Mouse (Mus musculus) heart, embryonic 14.5 days (tissue): ENCODE measurements around the gene 9130023H24Rik. TPM values are rescaled to one million over a fixed set of nuclear protein-coding genes. Genes with fewer than 3 reads are reported as not detected.

Experiments
- ATAC-seq: fragments of 200-750 bp; cut with Nextera tagmentation; 2 replicates; pipeline ENCODE4 v1.8.0; 2017; ENCODE audit warnings: low read depth, moderate TSS enrichment; ENCODE audit not compliant: insufficient number of reproducible peaks, insufficient read depth, low FRiP score
- H3K27ac ChIP-seq, 2 experiments: fragments of 200-500 bp in 1 of 2; fragments of 300-500 bp in 1 of 2; sonication (generic) in 1 of 2; replicated peaks in 1 of 2; 2 replicates each; pipeline ENCODE4 v1.5.1; 2012 to 2014; ENCODE audit warnings: low read depth in 2 of 2, low read length in 2 of 2, control low read depth in 1 of 2, mild to moderate bottlenecking in 1 of 2, mixed read lengths in 1 of 2; ENCODE audit not compliant: control insufficient read depth in 1 of 2, insufficient read depth in 1 of 2
- H3K27me3 ChIP-seq: fragments of 300-500 bp; sonication (generic); 2 replicates; pipeline ENCODE4 v1.6.1; 2014; ENCODE audit warnings: mild to moderate bottlenecking, low read length, control low read depth; ENCODE audit not compliant: control insufficient read depth, insufficient read depth
- H3K36me3 ChIP-seq: fragments of 300-500 bp; sonication (generic); 2 replicates; pipeline ENCODE4 v1.6.1; 2014; ENCODE audit warnings: mild to moderate bottlenecking, control low read depth, low read length, mixed read lengths; ENCODE audit not compliant: control insufficient read depth, insufficient read depth
- H3K4me1 ChIP-seq, 2 experiments: fragments of 200-500 bp in 1 of 2; fragments of 300-500 bp in 1 of 2; sonication (generic) in 1 of 2; 2 replicates each; pipeline ENCODE4 v1.6.1; 2012 to 2014; ENCODE audit warnings: low read length in 2 of 2, control low read depth in 1 of 2, mixed read lengths in 1 of 2; ENCODE audit not compliant: control insufficient read depth in 2 of 2, insufficient read depth in 2 of 2
- H3K4me2 ChIP-seq: fragments of 300-500 bp; sonication (generic); 2 replicates; pipeline ENCODE4 v1.6.1; 2014; ENCODE audit warnings: mild to moderate bottlenecking, low read length
- H3K4me3 ChIP-seq, 2 experiments: fragments of 200-500 bp in 1 of 2; fragments of 300-500 bp in 1 of 2; sonication (generic) in 1 of 2; 2 replicates each; pipeline ENCODE4 v1.5.1; 2012 to 2014; ENCODE audit warnings: low read length in 2 of 2, mild to moderate bottlenecking in 2 of 2, control low read depth in 1 of 2, low read depth in 1 of 2, moderate library complexity in 1 of 2; ENCODE audit not compliant: control insufficient read depth in 1 of 2, insufficient read depth in 1 of 2
- H3K9ac ChIP-seq: fragments of 300-500 bp; sonication (generic); 2 replicates; pipeline ENCODE4 v1.6.1; 2014; ENCODE audit warnings: mild to moderate bottlenecking, low read length
- H3K9me3 ChIP-seq: fragments of 300-500 bp; sonication (generic); 2 replicates; pipeline ENCODE4 v1.6.1; 2016; ENCODE audit warnings: low read length, control low read depth; ENCODE audit not compliant: control insufficient read depth
- WGBS: fragments of 180-500 bp; shearing (Covaris S2); extraction: QIAGEN DNeasy Blood & Tissue Kit; methylation state at CpG from one replicate; pipeline ENCODE4 v1.1.7; 2014; 5-methylcytosine and 5-hydroxymethylcytosine counted together
- polyA plus RNA-seq: library from polyadenylated mRNA; unstranded; fragments of >200 nt; fragmentation: Nextera tagmentation; extraction: Ambion mirVana; gene quantifications from 2 replicates; pipeline ENCODE4 v1.2.1, GENCODE M21; 2014

9130023H24Rik gene
- polyA plus RNA-seq, 1 experiment from 2014 or later = 7.4 TPM

- no peak for ATAC-seq
- H3K4me2 ChIP-seq = no peak overlapping the region
- H3K4me3 ChIP-seq = no peak overlapping the region
- no peak overlapping the region for H3K9ac ChIP-seq
- H3K27ac ChIP-seq = no peak overlapping the region
- H3K9me3 ChIP-seq = no peaks in the 10 kb centered on the region
- 56% methylated on average over 4 of the region's 4 CpGs for WGBS
- no peaks in the 10 kb centered on the region for H3K4me1 ChIP-seq
- H3K36me3 ChIP-seq = no peaks in the 10 kb centered on the region
- H3K27me3 ChIP-seq = no peaks in the 10 kb centered on the region
Measured at GRCm38 (mm10) chr7:128219952-128220351, 17.9 kb downstream of the 9130023H24Rik start.

DNA sequence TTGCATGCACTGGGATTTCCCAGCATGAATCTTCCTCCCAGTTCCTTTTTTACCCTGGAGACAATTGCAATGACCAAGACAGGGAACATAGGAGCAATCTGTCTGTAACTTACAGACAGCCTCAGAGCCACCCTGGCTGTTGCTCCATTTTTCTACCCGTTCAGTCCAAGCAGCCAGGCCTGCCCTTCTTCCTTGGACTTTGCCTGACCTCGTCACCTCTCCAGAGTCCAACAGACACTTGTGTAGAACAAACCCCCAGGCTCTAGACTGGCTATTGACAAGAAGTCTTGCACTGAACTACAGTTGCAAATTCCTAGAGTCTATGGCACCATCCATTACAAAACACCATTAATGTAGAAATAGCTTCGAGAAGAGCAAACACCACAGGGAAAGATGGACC is 28.0 kb downstream of the 9130023H24Rik start:
- no peak overlapping the region for H3K9ac ChIP-seq
- H3K4me1 ChIP-seq = peaks cover 3 to 4% of the 10 kb centered on the region in 2 experiments; a peak in 2 of 4 replicates
- no peaks in the 10 kb centered on the region for H3K36me3 ChIP-seq
- H3K9me3 ChIP-seq = no peaks in the 10 kb centered on the region
- no peak overlapping the region for H3K27ac ChIP-seq
- H3K4me2 ChIP-seq = no peak overlapping the region
- 56% methylated on average over 3 of the region's 3 CpGs for WGBS
- no peaks in the 10 kb centered on the region for H3K27me3 ChIP-seq
- H3K4me3 ChIP-seq = no peak overlapping the region
- no peak for ATAC-seq

DNA sequence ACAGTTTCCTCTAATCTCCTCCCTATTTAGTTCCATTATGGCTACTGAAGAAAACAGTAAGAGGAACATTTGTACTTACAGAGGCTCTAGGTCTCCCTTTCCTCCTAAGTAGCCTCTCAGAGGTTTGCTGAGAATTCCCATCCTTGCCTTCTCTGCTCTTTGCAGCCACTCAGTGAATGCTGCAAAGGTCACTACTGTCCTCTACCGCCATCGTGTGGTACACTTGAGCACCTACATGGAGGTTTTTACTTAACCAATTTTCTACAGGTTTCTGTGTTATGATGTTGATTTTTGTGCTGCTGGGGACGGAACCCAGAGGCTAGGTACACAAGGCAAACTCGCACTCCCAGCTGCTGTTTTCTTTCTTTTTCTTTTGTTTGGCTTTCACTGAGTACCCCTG is 29.6 kb downstream of the 9130023H24Rik start:
- Histone ChIP-seq H3K4me3 (no peak overlapping the region), H3K9me3 (no peaks in the 10 kb centered on the region), H3K27me3 (no peaks in the 10 kb centered on the region), H3K36me3 (peaks cover 5% of the 10 kb centered on the region; the same call in 1 of the 2 replicates), H3K27ac (no peak overlapping the region), H3K9ac (no peak overlapping the region), H3K4me2 (no peak overlapping the region), H3K4me1 (peaks cover 3 to 7% of the 10 kb centered on the region in 2 experiments; a peak in 3 of 4 replicates)
- 5% methylated on average over 4 of the region's 4 CpGs for WGBS
- no peak for ATAC-seq

DNA sequence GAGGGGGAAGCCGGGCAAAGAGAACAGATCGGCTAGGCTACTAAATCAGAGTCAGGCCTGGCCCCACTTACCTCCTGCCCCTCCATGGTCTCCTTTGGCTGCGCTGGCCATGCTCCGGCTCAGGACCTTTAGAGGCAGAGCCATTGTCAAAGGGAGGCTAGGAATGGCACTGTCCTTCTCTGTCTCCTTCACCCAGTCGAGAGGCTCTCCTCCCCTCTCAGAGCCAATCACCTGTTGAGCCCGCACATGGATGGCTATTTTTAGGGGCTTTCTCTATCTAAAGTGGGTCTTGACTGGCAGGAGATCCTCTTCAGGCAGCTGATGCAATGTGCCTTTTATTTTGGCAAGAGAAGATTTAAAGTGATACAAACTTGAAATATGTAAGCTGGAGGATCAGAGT is 31.7 kb downstream of the 9130023H24Rik start, which contains the start of gene Cox6a2:
Gene Cox6a2 (minus strand): TSS at position 236 of the 400 bp plus-strand sequence.
- Histone ChIP-seq H3K4me2 (peak within 1 kb of the TSS; percentile 64), H3K9me3 (no peaks in the 10 kb centered on the region)
- peak; percentile 87 for ATAC-seq

DNA sequence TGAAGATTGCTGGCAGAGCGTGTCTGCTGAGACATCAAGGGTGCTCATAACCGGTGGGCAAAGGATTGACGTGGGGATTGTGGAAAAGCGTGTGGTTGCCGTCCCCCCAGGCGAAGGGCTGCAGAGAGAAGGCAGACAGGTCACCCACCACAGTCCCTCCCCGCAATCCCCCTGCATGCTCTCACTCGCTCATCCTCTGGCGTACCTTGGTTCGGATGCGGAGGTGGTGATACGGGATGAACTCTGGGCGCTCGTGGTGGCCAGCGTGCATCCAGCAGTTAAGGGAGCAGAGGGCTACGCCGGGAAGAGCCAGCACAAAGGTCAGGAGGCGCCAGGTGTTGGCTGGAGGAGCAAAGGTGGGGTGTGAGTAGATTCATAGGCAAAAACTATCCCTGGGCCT is 32.1 kb downstream of the 9130023H24Rik start:
- H3K4me2 ChIP-seq = peak overlapping the region; percentile 64
- H3K4me3 ChIP-seq = peak overlapping the region; percentile 48 to 57
- H3K27me3 ChIP-seq = no peaks in the 10 kb centered on the region
- H3K36me3 ChIP-seq = peaks cover 5% of the 10 kb centered on the region; the same call in 1 of the 2 replicates
- 0 out of 2 replicates have a peak, but pooled peaks have one; percentile 23 for ATAC-seq
- peaks cover 3 to 7% of the 10 kb centered on the region in 2 experiments; a peak in 3 of 4 replicates for H3K4me1 ChIP-seq
- peak overlapping the region; percentile 83 for H3K9ac ChIP-seq
- peak overlapping the region; percentile 71 to 92 for H3K27ac ChIP-seq
- 45% methylated on average over 18 of the region's 18 CpGs for WGBS
- no peaks in the 10 kb centered on the region for H3K9me3 ChIP-seq

More for the DNA sequence above, 31.7 kb downstream of the 9130023H24Rik start, which contains the start of gene Cox6a2:
- peak within 1 kb of the TSS; percentile 83 for H3K9ac ChIP-seq
- peak within 1 kb of the TSS; percentile 71 to 92 for H3K27ac ChIP-seq
- no peaks in the 10 kb centered on the region for H3K27me3 ChIP-seq
- WGBS = 37% methylated on average over 6 of the region's 6 CpGs
- peaks cover 5% of the 10 kb centered on the region; the same call in 1 of the 2 replicates for H3K36me3 ChIP-seq
- H3K4me3 ChIP-seq = peak within 1 kb of the TSS; percentile 48 to 57
- peaks cover 3 to 7% of the 10 kb centered on the region in 2 experiments; a peak in 3 of 4 replicates for H3K4me1 ChIP-seq

DNA sequence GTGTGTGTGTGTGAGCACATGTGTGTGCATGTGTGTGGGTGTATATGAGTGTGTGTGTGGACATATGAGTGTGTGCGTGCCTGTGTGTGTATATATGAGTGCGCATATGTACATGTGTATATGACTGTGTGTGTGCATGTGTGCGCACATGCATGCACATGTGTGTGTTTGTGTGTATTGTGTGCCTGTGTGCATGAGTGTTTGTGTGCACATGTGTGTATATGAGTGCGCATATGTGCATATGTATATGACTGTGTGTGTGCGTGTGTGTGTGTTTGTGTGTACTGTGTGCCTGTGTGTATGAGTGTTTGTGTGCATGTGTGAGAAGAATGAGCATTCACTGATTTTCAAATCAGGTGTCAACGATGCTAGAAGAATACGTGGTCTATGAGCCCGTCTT is 33.7 kb downstream of the 9130023H24Rik start:
- Histone ChIP-seq H3K4me2 (no peak overlapping the region), H3K27me3 (no peaks in the 10 kb centered on the region), H3K27ac (no peak overlapping the region), H3K4me1 (peaks cover 3 to 7% of the 10 kb centered on the region in 2 experiments; a peak in 3 of 4 replicates), H3K9ac (no peak overlapping the region), H3K36me3 (peaks cover 5% of the 10 kb centered on the region; the same call in 1 of the 2 replicates), H3K4me3 (no peak overlapping the region), H3K9me3 (no peaks in the 10 kb centered on the region)
- WGBS = 93% methylated on average over 8 of the region's 8 CpGs
- no peak for ATAC-seq

GRCm38 (mm10) chr7:128203071-128203470 is 34.8 kb downstream of the 9130023H24Rik start:
- Histone ChIP-seq H3K36me3 (peaks cover 5% of the 10 kb centered on the region; the same call in 1 of the 2 replicates), H3K4me1 (peaks cover 3 to 7% of the 10 kb centered on the region in 2 experiments; a peak in 3 of 4 replicates), H3K27ac (no peak overlapping the region), H3K4me2 (no peak overlapping the region), H3K27me3 (no peaks in the 10 kb centered on the region), H3K4me3 (no peak overlapping the region), H3K9me3 (no peaks in the 10 kb centered on the region), H3K9ac (no peak overlapping the region)
- ATAC-seq = no peak
- WGBS = 64% methylated on average over 9 of the region's 9 CpGs

DNA sequence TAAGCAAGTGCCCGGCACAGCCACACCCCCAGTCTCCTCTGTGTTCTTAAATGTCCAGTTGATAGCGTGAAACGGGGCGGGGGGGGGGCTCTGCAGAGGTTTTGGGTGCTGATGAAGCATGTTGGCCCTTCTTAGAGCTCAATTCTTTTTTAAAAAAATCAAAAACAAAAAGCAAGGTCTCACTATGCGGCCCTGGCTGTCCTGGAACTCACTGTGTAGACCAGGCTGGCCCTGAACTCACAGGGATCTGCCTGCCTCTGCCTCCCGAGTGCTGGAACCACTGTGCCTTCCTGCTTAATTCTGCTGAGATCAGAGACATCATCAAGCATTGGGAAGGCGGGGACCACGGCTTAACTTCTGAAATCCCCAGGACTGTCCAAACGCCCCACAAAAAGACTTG is 36.2 kb downstream of the 9130023H24Rik start:
- no peaks in the 10 kb centered on the region for H3K9me3 ChIP-seq
- no peak overlapping the region for H3K9ac ChIP-seq
- no peaks in the 10 kb centered on the region for H3K27me3 ChIP-seq
- peaks cover 5% of the 10 kb centered on the region; the same call in 1 of the 2 replicates for H3K36me3 ChIP-seq
- no peak overlapping the region for H3K27ac ChIP-seq
- H3K4me3 ChIP-seq = no peak overlapping the region
- no peak for ATAC-seq
- H3K4me2 ChIP-seq = no peak overlapping the region
- WGBS = 88% methylated on average over 9 of the region's 9 CpGs
- H3K4me1 ChIP-seq = peaks cover 1 to 6% of the 10 kb centered on the region in 2 experiments; a peak in 3 of 4 replicates
